Mouse (Mus musculus): ENCODE data around the gene H1fx.
"Not testable (repeated sequence)": the region's sequence is repeated elsewhere in the genome, so short reads cannot be mapped to it uniquely, and the experiment has no call there.

The H1fx gene

GRCm38 (mm10) chr6:87980374-87981029 is 935 bp downstream of the H1fx start:
- DNase-seq (ENCODE audit: low read depth) = no peak

- DNase-seq (ENCODE audit: low read depth) = no peak
Measured at GRCm38 (mm10) chr6:87979728-87980127, 1.7 kb downstream of the H1fx start.

- no peak for DNase-seq (ENCODE audit: low read depth)
Measured at GRCm38 (mm10) chr6:87970041-87970440, 11.4 kb downstream of the H1fx start.

- not testable (repeated sequence) for DNase-seq (ENCODE audit: low read depth)
Measured at GRCm38 (mm10) chr6:87962457-87962856, 19.0 kb downstream of the H1fx start.

- no peak for DNase-seq (ENCODE audit: low read depth)
Measured at GRCm38 (mm10) chr6:87942179-87942578, 39.3 kb downstream of the H1fx start.

- DNase-seq (ENCODE audit: low read depth) = no peak
Measured at GRCm38 (mm10) chr6:87938941-87939340, 42.5 kb downstream of the H1fx start.

- no peak for DNase-seq (ENCODE audit: low read depth)
Measured at GRCm38 (mm10) chr6:87937178-87937788, 44.2 kb downstream of the H1fx start.

GRCm38 (mm10) chr6:87935037-87935436 is 46.4 kb downstream of the H1fx start:
- DNase-seq (ENCODE audit: low read depth) = no peak

Data from naive thymus-derived CD4-positive, alpha-beta T cell, adult 2 months (primary cell).